Mouse (Mus musculus): ENCODE measurements around the gene Rrp1b. TPM values are rescaled to one million over a fixed set of nuclear protein-coding genes. Genes with fewer than 3 reads are reported as not detected.
A peak's percentile ranks its signal among the peaks of the same experiment; 100 is the strongest.
"Not testable (repeated sequence)": the region's sequence is repeated elsewhere in the genome, so short reads cannot be mapped to it uniquely, and the experiment has no call there.

The Rrp1b gene
- polyA plus RNA-seq, 1 experiment from 2014 or later = 76.6 TPM

GRCm38 (mm10) chr17:32068381-32068780 is 32.5 kb downstream of the Rrp1b start:
- WGBS = 77% methylated on average over 11 of the region's 11 CpGs
- Histone ChIP-seq H3K4me3 (no peak overlapping the region), H3K36me3 (no peaks in the 10 kb centered on the region), H3K27me3 (ENCODE audit: insufficient read depth, poor library complexity, severe bottlenecking) (no peaks in the 10 kb centered on the region), H3K27ac (no peak overlapping the region), H3K9me3 (0 out of 2 replicates have a peak, but pooled peaks cover 2% of the 10 kb centered on the region), H3K4me1 (peaks cover 18% of the 10 kb centered on the region)
- DNase-seq (ENCODE audit: low spot score) = no peak

GRCm38 (mm10) chr17:32068810-32069209 is 32.9 kb downstream of the Rrp1b start:
- peaks cover 18% of the 10 kb centered on the region for H3K4me1 ChIP-seq
- H3K4me3 ChIP-seq = no peak overlapping the region
- 0 out of 2 replicates have a peak, but pooled peaks cover 2% of the 10 kb centered on the region for H3K9me3 ChIP-seq
- no peaks in the 10 kb centered on the region for H3K27me3 ChIP-seq (ENCODE audit: insufficient read depth, poor library complexity, severe bottlenecking)
- no peak overlapping the region for H3K27ac ChIP-seq
- no peak for DNase-seq (ENCODE audit: low spot score)
- H3K36me3 ChIP-seq = no peaks in the 10 kb centered on the region
- 77% methylated on average over 2 of the region's 2 CpGs for WGBS

DNA sequence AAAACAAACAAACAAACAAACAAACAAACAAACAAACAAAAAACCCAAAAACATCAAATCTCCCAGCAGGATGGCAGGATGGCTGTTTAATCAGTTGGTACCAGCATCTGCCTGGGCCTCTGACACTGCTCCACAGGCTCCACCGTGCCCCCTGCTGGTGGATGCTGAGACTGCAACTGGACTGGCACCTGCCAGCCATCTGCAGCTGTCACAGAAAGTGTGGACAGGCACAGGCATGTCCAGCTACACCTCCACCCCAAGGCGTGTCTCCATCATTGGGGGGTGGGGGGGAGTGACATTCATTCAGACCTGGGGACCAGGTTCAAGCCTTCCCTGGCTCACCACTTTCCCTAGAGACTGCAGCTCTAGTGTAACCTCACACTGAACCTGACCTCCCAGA is 37.5 kb downstream of the Rrp1b start:
- H3K9me3 ChIP-seq = 0 out of 2 replicates have a peak, but pooled peaks cover 2% of the 10 kb centered on the region
- 1% methylated on average over 2 of the region's 2 CpGs for WGBS

DNA sequence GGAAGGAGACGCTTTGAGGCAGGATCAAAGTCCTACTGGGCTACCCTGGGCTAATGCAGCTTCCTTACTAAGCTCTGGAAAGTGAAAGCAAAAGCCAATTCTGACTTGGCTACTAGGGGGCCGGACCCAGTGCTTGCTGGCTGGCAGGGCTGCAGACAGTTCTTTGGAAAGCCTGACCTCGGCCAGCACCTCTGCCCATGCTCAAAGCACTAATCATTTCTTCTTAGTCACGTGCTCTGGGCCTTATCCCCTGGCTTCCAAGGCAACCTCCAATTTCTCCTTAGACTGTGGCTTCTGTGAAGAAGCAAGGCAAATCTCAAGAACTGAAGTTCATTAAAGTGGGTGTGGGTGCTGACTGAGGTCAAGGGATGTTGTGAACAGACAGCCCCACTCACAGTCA is 38.8 kb downstream of the Rrp1b start:
- WGBS = 52% methylated on average over 4 of the region's 4 CpGs
- no peaks in the 10 kb centered on the region for H3K36me3 ChIP-seq

More for the DNA sequence above, 37.5 kb downstream of the Rrp1b start:
- Histone ChIP-seq H3K27me3 (ENCODE audit: insufficient read depth, poor library complexity, severe bottlenecking) (0 out of 2 replicates have a peak, but pooled peaks cover 14% of the 10 kb centered on the region), H3K27ac (no peak overlapping the region), H3K36me3 (no peaks in the 10 kb centered on the region), H3K4me3 (no peak overlapping the region), H3K4me1 (peaks cover 14% of the 10 kb centered on the region; the same call in 1 of the 2 replicates)
- peak; percentile 93 for DNase-seq (ENCODE audit: low spot score)

GRCm38 (mm10) chr17:32075164-32075563 is 39.3 kb downstream of the Rrp1b start:
- Histone ChIP-seq H3K27me3 (ENCODE audit: insufficient read depth, poor library complexity, severe bottlenecking) (0 out of 2 replicates have a peak, but pooled peaks cover 25% of the 10 kb centered on the region), H3K4me3 (no peak overlapping the region), H3K36me3 (no peaks in the 10 kb centered on the region), H3K27ac (no peak overlapping the region), H3K9me3 (0 out of 2 replicates have a peak, but pooled peaks cover 2% of the 10 kb centered on the region), H3K4me1 (peaks cover 11% of the 10 kb centered on the region; the same call in 1 of the 2 replicates)
- DNase-seq (ENCODE audit: low spot score) = no peak
- 5% methylated on average over 2 of the region's 2 CpGs for WGBS

More for the DNA sequence above, 38.8 kb downstream of the Rrp1b start:
- H3K9me3 ChIP-seq = 0 out of 2 replicates have a peak, but pooled peaks cover 2% of the 10 kb centered on the region
- H3K27ac ChIP-seq = no peak overlapping the region
- 0 out of 2 replicates have a peak, but pooled peaks cover 25% of the 10 kb centered on the region for H3K27me3 ChIP-seq (ENCODE audit: insufficient read depth, poor library complexity, severe bottlenecking)
- H3K4me3 ChIP-seq = no peak overlapping the region
- no peak for DNase-seq (ENCODE audit: low spot score)
- H3K4me1 ChIP-seq = peaks cover 11% of the 10 kb centered on the region; the same call in 1 of the 2 replicates

DNA sequence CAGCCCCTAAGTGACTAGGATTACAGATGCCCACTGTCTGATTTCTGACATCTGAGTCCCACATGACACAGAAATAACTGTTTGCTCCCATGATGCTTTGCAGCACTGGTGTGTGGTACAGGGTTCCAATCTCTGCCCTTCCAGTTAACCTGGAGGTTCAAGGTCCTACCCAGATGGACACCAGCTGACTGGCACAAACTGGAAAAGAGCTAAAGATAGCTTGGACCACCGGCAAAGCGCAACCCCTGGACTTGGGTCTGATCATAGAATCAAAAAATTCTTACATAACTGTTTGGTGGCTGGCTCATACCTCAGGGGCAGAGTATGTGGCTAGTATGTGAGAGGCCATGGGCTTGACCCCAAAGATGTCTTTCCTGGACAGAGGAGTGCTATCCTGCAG is 47.5 kb downstream of the Rrp1b start:
- no peaks in the 10 kb centered on the region for H3K36me3 ChIP-seq
- H3K4me1 ChIP-seq = no peaks in the 10 kb centered on the region
- no peak for DNase-seq (ENCODE audit: low spot score)
- 0 out of 2 replicates have a peak, but pooled peaks cover 6% of the 10 kb centered on the region for H3K9me3 ChIP-seq
- WGBS = 90% methylated on average over 2 of the region's 2 CpGs
- no peak overlapping the region for H3K4me3 ChIP-seq
- H3K27me3 ChIP-seq (ENCODE audit: insufficient read depth, poor library complexity, severe bottlenecking) = 0 out of 2 replicates have a peak, but pooled peaks cover 11% of the 10 kb centered on the region
- H3K27ac ChIP-seq = no peak overlapping the region

GRCm38 (mm10) chr17:32087069-32087468 is 51.2 kb downstream of the Rrp1b start:
- Histone ChIP-seq H3K36me3 (no peaks in the 10 kb centered on the region), H3K9me3 (0 out of 2 replicates have a peak, but pooled peaks cover under 1% of the 10 kb centered on the region), H3K4me3 (no peak overlapping the region), H3K4me1 (peaks cover 19% of the 10 kb centered on the region), H3K27me3 (ENCODE audit: insufficient read depth, poor library complexity, severe bottlenecking) (no peaks in the 10 kb centered on the region), H3K27ac (no peak overlapping the region)
- 94% methylated on average over 2 of the region's 2 CpGs for WGBS
- no peak for DNase-seq (ENCODE audit: low spot score)

- no peak for DNase-seq (ENCODE audit: low spot score)
- Histone ChIP-seq H3K36me3 (no peaks in the 10 kb centered on the region), H3K4me3 (peak overlapping the region; percentile 60), H3K9me3 (no peaks in the 10 kb centered on the region), H3K27ac (peak overlapping the region; percentile 90), H3K27me3 (ENCODE audit: insufficient read depth, poor library complexity, severe bottlenecking) (no peaks in the 10 kb centered on the region), H3K4me1 (peaks cover 20% of the 10 kb centered on the region)
- WGBS = 33% methylated on average over 1 of the region's 1 CpGs
These were observed 55.1 kb downstream of the Rrp1b start for GRCm38 (mm10) chr17:32091032-32091363.

- H3K4me3 ChIP-seq = peak overlapping the region; percentile 60
- 9% methylated on average over 15 of the region's 16 CpGs for WGBS
- DNase-seq (ENCODE audit: low spot score) = peak; percentile 95
- H3K27me3 ChIP-seq (ENCODE audit: insufficient read depth, poor library complexity, severe bottlenecking); H3K9me3 ChIP-seq; H3K36me3 ChIP-seq: not testable (repeated sequence)
- H3K4me1 ChIP-seq = peaks cover 20% of the 10 kb centered on the region
- peak overlapping the region; percentile 90 for H3K27ac ChIP-seq
These were observed 55.7 kb downstream of the Rrp1b start for GRCm38 (mm10) chr17:32091364-32092240.

GRCm38 (mm10) chr17:32092241-32092619 is 56.3 kb downstream of the Rrp1b start:
- Histone ChIP-seq H3K36me3 (no peaks in the 10 kb centered on the region), H3K27ac (no peak overlapping the region; the same call in 1 of the 2 replicates), H3K27me3 (ENCODE audit: insufficient read depth, poor library complexity, severe bottlenecking) (no peaks in the 10 kb centered on the region; the same call in 1 of the 2 replicates), H3K9me3 (no peaks in the 10 kb centered on the region), H3K4me3 (no peak overlapping the region), H3K4me1 (peaks cover 20% of the 10 kb centered on the region)
- no peak for DNase-seq (ENCODE audit: low spot score)
- WGBS = 79% methylated on average over 1 of the region's 1 CpGs

- WGBS = 81% methylated on average over 5 of the region's 5 CpGs
- peaks cover 5% of the 10 kb centered on the region; the same call in 1 of the 2 replicates for H3K27me3 ChIP-seq (ENCODE audit: insufficient read depth, poor library complexity, severe bottlenecking)
- H3K4me3 ChIP-seq = no peak overlapping the region
- peaks cover 20% of the 10 kb centered on the region for H3K4me1 ChIP-seq
- no peaks in the 10 kb centered on the region for H3K36me3 ChIP-seq
- no peak for DNase-seq (ENCODE audit: low spot score)
- no peaks in the 10 kb centered on the region for H3K9me3 ChIP-seq
- no peak overlapping the region for H3K27ac ChIP-seq
These were observed 57.0 kb downstream of the Rrp1b start for GRCm38 (mm10) chr17:32092895-32093294.

GRCm38 (mm10) chr17:32097676-32098075 is 61.8 kb downstream of the Rrp1b start:
- WGBS = 81% methylated on average over 1 of the region's 1 CpGs
- DNase-seq (ENCODE audit: low spot score) = no peak
- Histone ChIP-seq H3K36me3 (no peaks in the 10 kb centered on the region), H3K27me3 (ENCODE audit: insufficient read depth, poor library complexity, severe bottlenecking) (peaks cover 39% of the 10 kb centered on the region), H3K4me1 (peaks cover 12% of the 10 kb centered on the region), H3K4me3 (no peak overlapping the region), H3K27ac (no peak overlapping the region), H3K9me3 (no peaks in the 10 kb centered on the region)

DNA sequence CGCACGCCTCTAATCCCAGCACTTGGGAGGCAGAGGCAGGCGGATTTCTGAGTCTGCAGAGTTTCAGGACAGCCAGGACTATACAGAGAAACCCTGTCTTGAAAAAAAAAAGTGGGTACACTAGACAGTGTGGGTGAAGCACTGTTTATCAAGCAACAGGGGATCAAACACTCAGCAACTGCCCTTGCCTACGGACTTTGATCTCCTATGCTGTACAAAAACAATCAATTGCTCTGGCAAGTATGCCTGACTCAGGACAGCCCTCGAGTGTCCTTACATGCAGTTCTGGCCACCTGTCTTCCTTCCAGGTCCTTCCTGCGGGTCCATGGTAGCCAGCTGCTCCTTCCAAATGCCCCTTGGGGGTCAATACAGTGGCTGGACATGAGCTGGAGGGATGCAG is 63.0 kb downstream of the Rrp1b start:
- H3K27ac ChIP-seq; DNase-seq (ENCODE audit: low spot score); H3K4me3 ChIP-seq; H3K36me3 ChIP-seq; H3K9me3 ChIP-seq: not testable (repeated sequence)
- 90% methylated on average over 6 of the region's 6 CpGs for WGBS
- H3K27me3 ChIP-seq (ENCODE audit: insufficient read depth, poor library complexity, severe bottlenecking) = peaks cover 39% of the 10 kb centered on the region
- H3K4me1 ChIP-seq = peaks cover 12% of the 10 kb centered on the region
